Mouse (Mus musculus) liver, adult (tissue): Measurements from ENCODE around the gene Gm11213.

Source experiments
- GATA4 ChIP-seq: IDR thresholded peaks from 2 replicates; pipeline ENCODE4 v1.6.1; 2014; ENCODE audit warnings: mild to moderate bottlenecking, low read length; ENCODE audit not compliant: insufficient replicate concordance

The Gm11213 gene

DNA sequence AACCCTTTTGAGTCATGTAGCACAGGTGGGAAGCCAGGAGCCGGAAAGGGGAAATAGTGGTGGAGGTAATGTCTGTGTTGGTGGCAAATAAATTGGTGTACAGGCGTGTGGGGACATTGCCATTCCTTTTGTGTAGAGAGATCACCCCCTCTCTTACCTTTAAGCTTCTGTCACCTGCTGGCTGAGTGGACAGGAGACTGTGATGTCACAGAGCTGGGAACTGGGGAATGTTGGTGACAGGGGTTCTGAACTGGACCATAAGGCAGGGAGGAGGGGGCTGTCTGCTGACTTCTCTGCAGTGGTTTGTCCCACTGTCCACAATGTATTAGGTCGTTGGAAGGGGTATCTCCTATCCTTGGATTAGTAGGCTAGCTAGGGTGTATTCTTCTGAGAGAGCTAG is at the start of gene Gm11213:
TSS of gene Gm11213 (minus strand) at position 317 of the 400 bp plus-strand sequence.
- no peak for TF ChIP-seq GATA4

DNA sequence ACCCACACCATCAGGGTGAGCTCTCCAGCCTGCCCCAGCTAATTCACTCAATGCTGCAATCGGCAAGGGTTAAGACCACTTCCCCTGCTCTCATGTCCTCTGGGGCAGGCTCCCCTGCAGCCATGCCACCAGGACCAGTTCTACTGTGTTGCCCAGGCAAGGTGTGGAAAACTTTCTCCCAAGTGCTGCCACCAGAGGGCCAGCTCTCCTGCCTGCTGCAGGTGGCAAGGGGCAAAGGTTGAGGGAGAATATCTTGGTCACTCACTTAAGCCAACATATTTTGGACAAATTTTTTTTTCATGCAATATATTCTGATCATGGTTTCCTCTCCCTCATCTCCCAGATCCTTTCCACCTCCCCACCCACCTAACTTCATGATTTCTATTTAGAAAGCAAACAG is 49.3 kb upstream of the Gm11213 start:
- no peak for TF ChIP-seq GATA4

DNA sequence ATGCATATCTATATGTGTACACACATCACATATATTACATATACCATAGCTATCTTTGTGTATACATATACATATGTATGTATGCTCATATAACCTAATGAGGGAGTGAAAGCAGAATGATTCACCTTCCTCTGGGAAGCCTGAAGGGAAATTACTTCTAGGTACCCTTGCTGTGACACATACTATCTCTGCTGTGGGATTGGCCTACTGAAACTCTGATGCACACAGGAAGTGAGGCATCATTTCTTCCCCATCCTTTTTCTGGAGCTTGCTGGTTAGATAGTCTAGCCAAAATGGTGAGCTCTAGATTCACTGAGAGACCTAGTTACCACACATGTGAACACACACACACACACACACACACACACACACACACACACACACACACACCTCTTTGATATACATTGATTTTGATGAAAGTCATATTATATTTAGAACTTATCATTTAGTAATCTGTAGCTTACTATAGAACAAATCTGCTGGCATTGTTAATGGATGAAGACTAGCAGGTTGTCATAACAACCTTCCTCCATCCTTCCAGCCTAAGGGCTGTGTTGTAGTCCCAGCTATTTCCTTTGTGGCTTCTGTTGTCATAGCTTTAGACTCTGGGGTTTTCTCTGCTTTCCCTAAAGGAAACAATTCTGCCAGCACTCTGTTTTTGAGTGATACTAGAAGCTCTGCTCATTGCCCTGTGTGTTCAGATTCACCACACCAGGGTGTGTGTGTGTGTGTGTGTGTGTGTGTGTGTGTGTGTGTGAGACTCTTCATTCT is 39.1 kb upstream of the Gm11213 start:
- no peak for TF ChIP-seq GATA4

DNA sequence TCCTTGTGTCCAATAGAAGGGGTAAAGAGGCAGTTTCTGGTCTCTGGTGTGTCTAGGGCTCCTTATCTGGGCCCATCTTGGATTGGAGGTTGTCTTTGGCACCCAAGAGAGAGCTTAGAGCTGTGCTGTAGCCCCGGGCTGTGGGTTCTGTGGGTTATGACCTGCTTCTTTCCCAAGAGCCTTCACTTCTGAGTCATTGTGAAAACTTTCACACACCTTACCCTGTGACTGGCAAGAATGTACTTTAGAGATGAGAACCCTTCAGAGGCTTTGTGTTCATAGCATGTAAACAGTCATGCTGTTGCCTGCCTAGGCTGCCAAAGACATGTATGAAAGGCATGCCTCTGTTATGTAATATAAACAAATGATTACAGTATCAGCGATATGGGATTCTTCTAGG is 34.8 kb upstream of the Gm11213 start:
- TF ChIP-seq GATA4: no peak

DNA sequence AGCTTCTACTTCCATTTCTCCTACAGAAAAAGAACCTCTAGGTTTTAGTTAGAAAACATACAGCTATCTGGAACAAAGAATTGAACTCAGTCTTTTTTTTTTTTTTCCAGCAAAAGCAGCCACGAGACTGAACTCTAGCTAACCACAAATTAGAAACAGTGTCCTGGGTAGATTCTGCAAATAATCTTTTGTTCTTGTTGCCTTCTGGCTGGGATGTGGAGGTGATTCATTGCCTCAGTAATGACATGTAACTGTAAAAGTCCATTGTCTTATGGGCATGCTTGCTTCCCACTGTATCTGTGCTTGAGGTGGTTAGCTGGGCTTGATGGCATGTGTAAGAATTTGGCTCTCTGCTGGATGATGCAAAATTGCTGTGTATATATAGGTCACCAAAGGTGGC is 33.5 kb upstream of the Gm11213 start:
- TF ChIP-seq GATA4: no peak

DNA sequence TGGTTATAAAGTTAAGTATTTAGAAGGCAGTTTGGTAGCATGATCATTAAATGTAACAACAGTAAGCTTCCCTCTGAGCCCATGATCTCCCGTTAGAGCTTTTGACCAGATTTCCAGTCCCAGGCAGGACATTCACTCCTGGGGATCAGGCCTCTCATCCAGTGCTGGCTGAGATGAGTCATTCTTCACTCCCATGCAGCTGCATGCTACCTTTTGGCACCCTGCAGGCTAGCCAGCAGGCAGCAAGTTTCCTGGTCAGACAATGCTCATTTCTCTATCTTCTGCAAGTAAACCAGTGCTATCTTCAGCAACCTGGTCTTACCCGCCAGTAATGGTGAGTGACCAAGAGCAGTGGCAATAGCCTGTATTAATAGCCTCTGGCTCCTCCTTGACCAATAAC is 28.1 kb upstream of the Gm11213 start:
- TF ChIP-seq GATA4: no peak

DNA sequence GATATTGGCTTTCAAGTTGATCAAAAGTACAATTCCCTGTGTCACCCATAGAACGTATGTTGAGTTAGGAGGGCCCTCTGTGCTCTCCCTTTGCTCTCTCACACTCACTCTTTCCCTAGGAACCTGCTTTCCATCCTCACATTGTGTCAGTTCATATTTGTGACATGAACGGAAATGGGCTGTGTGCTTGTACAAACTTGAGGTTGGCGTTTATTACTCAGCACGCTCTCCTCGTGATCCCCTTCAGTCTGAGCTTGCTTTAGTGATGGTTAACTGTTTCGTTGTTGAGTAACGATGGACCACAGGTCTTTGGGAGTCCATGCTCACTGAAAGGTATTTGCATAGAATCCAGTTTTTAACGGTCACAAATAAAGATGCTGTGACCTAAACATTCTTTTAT is 22.1 kb upstream of the Gm11213 start:
- no peak for TF ChIP-seq GATA4

DNA sequence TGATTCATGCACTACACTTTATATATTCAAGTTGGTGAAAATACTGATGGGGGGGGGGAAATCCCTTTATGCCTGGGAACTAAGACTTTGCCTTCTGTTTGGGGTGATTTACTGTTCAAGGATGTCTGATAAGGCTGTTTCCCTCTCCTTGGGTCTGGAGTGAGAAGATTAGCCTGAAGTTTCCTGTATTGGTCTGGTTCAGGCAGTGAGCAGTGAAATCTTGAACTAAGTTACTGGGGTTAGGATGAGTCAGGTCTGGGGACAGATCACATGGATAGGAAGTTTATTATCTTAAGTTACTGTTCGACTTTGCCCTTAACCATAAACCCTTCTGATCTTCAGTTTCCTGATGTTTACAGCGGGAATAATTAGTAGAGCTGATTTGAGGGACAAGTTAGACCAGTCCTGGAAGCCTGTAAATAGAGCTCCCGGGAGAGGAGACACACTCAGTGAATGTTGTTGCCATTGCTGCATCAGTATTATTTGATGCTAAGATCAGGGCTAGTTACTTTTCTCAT is 20.6 kb upstream of the Gm11213 start:
- TF ChIP-seq GATA4: peak; percentile 78

DNA sequence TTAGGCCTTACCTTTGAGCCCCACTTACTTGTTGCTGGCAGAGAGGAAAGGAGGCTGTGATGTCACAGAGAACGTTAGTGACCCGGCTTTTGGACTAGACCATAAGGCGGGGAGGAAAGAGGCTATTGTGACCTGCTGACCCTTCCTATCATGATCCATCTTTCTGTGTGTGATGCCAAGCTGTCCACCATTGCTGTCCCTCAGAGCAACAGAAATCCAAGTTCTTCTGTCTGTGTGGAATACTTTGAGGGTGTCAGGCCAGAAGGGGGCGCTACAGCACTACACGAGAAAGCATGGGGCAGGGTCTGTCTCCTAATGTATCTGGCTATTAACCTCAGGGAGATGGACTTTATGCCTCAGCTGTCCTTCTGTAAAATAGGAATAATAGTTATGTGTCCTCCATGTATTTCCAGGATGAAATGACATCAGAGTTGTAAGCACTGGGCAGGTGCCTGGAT is 17.3 kb upstream of the Gm11213 start, which contains the start of gene Tex48:
TSS of gene Tex48 (minus strand) at position 51 of the 458 bp plus-strand sequence.
- TF ChIP-seq GATA4: no peak

DNA sequence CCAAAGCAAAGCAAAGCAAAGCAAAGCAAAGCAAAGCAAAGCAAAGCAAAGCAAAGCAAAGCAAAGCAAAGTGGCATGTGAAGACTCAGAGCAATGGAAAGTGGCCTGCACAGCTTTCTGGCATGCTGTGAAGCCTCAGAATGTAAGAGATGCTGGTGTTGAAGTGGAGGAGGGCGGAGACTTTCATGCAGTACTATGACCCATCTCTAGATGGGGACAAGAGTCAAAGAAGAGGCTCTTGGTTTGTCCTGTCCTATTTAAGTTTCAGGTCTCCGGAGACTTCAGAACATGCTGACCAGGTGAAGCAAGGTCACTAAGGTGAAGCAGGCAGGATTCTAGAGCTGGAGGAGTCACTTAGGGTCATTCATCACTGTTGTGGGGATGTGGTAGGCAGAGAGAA is 16.8 kb upstream of the Gm11213 start:
- TF ChIP-seq GATA4: no peak

DNA sequence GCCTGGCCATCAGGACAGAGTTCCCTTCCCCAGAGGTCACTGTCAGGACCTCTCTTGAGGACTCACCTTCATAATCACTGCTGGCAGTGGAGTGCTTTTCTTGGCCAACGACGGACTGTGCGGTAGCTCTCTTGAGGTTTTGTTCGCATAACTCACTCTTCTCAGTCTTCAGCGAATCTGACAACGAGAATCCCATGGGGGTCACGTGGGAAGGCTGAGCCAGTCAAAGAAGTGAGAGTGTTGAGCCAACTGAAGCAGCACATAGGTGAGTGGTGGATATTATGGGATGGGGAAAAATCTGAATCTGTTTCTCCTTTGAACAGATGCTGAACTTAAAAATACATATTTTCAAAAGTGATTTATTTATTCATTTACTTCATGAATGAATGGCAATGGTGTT is 3.3 kb upstream of the Gm11213 start:
- no peak for TF ChIP-seq GATA4

DNA sequence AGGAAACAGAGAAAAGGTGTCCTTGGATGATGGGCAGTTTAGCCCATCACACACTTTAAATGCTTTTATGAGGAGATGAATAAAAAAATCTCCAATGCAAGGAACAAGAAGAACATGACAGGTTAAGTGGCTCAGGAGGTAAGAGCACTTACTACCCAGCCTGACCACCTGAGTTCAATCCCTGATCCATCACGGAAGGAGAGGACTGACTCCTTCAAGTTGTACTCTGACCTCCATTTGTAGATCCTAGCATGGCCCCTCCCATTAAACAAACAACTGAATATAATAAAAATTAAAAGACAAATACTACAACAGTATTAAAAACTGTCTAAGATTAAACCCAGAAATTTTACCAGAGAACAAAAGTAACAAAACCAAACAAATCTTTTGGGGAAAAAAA is 907 bp upstream of the Gm11213 start:
- TF ChIP-seq GATA4: no peak

DNA sequence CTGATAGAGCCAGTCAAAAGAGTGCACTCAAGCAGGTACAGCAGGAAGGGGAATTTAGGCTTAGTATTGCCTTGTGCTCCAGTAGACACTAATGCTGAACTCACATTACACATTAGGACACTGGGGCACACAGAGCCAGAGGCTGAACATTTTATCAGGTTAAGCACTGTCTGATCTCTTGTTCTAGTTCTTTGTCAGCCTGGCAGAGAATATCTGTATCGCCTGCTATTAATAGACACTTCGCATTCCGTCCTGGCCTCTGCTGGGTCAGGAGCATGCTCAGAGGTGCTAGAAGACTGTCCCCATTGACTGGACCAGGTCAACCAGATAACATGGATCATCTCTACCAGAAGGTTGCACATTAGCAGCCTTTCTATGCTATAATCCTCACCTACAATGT is 484 bp upstream of the Gm11213 start:
- TF ChIP-seq GATA4: no peak

DNA sequence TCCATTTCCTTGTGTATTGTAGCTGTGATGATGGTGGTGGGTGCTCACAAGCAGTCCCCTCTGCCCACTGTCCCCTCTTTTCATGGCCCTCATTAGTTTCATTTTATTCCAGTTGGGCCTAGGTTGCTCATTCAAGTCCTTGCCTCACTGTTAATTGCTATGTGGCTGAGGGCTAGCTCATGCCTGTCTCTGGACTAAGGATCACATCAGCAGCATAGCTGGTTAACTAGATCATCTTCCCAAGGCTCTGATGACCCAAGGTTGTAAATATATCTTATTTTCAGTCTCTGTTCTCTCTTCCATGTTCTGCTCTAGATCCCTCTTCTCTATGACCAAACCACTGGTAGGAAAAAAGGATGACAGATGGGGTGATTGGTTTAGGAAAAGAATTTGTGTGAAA is 3.8 kb downstream of the Gm11213 start:
- TF ChIP-seq GATA4: no peak

DNA sequence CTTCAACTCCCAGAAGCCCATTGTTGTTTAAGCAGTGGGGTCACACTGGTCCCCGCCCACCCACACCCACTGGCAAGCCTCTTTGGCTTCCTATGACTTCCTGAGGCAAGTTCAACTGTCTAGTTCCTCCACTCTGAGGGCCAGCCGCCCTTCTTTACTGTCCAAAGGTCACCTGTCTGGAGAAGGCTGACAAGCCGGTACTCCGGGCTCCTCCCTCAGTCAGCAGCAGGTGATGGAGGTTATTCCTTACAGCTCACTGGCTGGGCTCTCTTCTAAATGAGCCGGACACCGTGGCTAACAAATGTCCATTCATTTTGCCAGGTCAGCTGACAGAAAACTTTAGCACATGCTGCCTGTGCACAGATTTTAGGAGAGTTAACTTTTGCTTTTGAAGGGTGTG is 4.3 kb downstream of the Gm11213 start:
- TF ChIP-seq GATA4: no peak

DNA sequence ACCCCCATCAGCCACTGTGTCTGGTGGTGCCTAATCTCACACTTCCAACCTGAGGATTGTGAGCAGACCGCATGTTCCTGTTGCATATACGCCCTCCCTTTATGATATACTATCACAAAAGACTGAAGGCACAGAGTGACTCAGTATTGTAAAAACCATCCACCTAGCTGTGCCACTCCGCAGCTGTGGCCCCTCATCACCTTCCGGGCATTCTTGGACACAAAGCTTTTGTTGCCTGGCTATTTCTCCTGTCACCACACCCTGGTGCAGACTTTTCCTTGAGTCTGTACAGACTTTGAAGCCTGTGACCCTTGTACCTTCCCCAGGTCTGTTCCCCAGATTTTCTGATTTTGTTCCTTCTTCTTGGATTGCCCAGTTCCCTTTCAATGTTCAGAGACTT is 9.1 kb downstream of the Gm11213 start:
- TF ChIP-seq GATA4: no peak

DNA sequence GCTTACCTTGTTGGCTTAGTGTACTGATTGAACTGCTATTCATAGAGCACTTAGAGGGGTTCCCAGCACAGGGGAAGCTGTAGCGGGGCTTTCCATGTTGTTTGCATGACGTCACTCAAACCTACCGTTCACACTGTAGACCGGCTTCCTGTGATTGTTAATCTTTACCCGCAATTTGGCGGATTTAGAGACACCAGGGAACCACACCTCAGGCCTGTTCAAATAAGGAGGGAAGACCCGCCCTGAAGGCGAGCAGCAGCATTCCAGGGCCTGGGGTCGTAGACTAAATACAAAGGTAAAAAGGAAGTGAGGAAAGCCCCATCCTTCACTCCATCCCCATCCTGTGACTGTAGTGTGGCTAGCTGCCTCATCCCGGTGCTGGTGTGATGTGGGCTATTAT is 9.8 kb downstream of the Gm11213 start:
- TF ChIP-seq GATA4: no peak
